In the genomic region with DNA sequence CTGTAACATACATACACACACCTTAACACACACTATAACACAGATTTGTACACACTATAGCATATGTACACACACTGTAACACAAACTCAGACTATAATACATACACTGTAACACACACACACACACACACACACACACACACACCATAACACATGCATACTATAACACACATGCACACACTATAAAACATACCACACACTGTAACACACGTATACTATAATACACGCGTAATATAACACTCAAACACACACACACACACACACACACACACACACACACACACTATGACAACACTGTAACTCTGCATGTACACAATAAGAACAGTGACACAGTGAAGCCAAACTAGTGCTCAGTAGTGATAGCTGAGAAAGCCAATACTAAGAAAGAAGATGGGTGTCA, we compare ENCODE assay signal across 21 mouse cellular contexts.
DNase-seq lines count a peak whose midpoint lies in the region; ATAC-seq and TF ChIP-seq lines count a peak whose summit lies in the region.
"Had no signal": no experiment of that assay in that cellular context is flagged by ENCODE, and none has a peak within 500 bp of the region (broad histone marks: within the 10 kb centered on the region; RNA-seq: fewer than 3 reads in every experiment).

No protein-coding gene starts in this region.

- no peaks in the 10 kb centered on the region for H3K9me3 ChIP-seq in kidney, embryonic 15.5 days (replicated peaks)
- no peaks in the 10 kb centered on the region for H3K9me3 ChIP-seq in stomach, embryonic 15.5 days
- H3K9me3 ChIP-seq in stomach, postnatal 0 days (ENCODE audit: control insufficient read depth, low read length) = no peaks in the 10 kb centered on the region
- H3K9me3 ChIP-seq in limb, embryonic 15.5 days = no peaks in the 10 kb centered on the region
- H3K9me3 ChIP-seq: heart, embryonic 15.5 days; limb, embryonic 13.5 days; megakaryocyte, embryonic 14.5 days had no signal

- no peak overlapping the region for H3K4me3 ChIP-seq in kidney, embryonic 15.5 days (replicated peaks)
- H3K4me3 ChIP-seq in stomach, embryonic 15.5 days (replicated peaks) = no peak overlapping the region
- H3K4me3 ChIP-seq in stomach, postnatal 0 days (ENCODE audit: low read depth, low read length) = no peak overlapping the region
- H3K4me3 ChIP-seq in limb, embryonic 15.5 days = no peak overlapping the region
- H3K4me3 ChIP-seq: erythroblast, embryonic 14.5 days; heart, embryonic 15.5 days; limb, embryonic 13.5 days; megakaryocyte, embryonic 14.5 days; myocyte had no signal

- H3K27me3 ChIP-seq in kidney, embryonic 15.5 days = no peaks in the 10 kb centered on the region
- no peaks in the 10 kb centered on the region for H3K27me3 ChIP-seq in stomach, embryonic 15.5 days (replicated peaks)
- H3K27me3 ChIP-seq in stomach, postnatal 0 days (ENCODE audit: control insufficient read depth, insufficient read depth, low read length) = no peaks in the 10 kb centered on the region
- H3K27me3 ChIP-seq in limb, embryonic 15.5 days = no peaks in the 10 kb centered on the region
- H3K27me3 ChIP-seq: heart, embryonic 15.5 days; limb, embryonic 13.5 days; megakaryocyte, embryonic 14.5 days had no signal

- intact Hi-C loops in left cerebral cortex, postnatal 25 days (cut with DNase I) = no loop called here

- 96% methylated on average over 3 of the region's 3 CpGs for WGBS in kidney, embryonic 15.5 days
- WGBS in stomach, embryonic 15.5 days = 95% methylated on average over 3 of the region's 3 CpGs
- 98% methylated on average over 3 of the region's 3 CpGs for WGBS in stomach, postnatal 0 days
- WGBS in limb, embryonic 15.5 days = 92% methylated on average over 3 of the region's 3 CpGs

- H3K9ac ChIP-seq in kidney, embryonic 15.5 days = no peak overlapping the region
- H3K9ac ChIP-seq in stomach, embryonic 15.5 days = no peak overlapping the region
- no peak overlapping the region for H3K9ac ChIP-seq in stomach, postnatal 0 days (ENCODE audit: low read length)
- H3K9ac ChIP-seq in limb, embryonic 15.5 days = no peak overlapping the region
- H3K9ac ChIP-seq: forebrain, postnatal 0 days; heart, embryonic 15.5 days; limb, embryonic 13.5 days had no signal

- H3K27ac ChIP-seq in kidney, embryonic 15.5 days = no peak overlapping the region
- no peak overlapping the region for H3K27ac ChIP-seq in stomach, embryonic 15.5 days
- no peak overlapping the region for H3K27ac ChIP-seq in stomach, postnatal 0 days (replicated peaks)
- H3K27ac ChIP-seq in limb, embryonic 15.5 days = no peak overlapping the region
- H3K27ac ChIP-seq: heart, embryonic 15.5 days; limb, embryonic 13.5 days had no signal

- no peak for TF ChIP-seq EP300 in stomach, postnatal 0 days (optimal IDR thresholded peaks at IDR 0.05)

- no peak overlapping the region for H3K4me2 ChIP-seq in kidney, embryonic 15.5 days
- H3K4me2 ChIP-seq in stomach, embryonic 15.5 days = no peak overlapping the region
- no peak overlapping the region for H3K4me2 ChIP-seq in stomach, postnatal 0 days (replicated peaks; ENCODE audit: low read depth)
- no peak overlapping the region for H3K4me2 ChIP-seq in limb, embryonic 15.5 days
- H3K4me2 ChIP-seq: heart, embryonic 15.5 days; limb, embryonic 13.5 days had no signal

- no peaks in the 10 kb centered on the region for H3K4me1 ChIP-seq in kidney, embryonic 15.5 days
- H3K4me1 ChIP-seq in stomach, embryonic 15.5 days = no peaks in the 10 kb centered on the region
- H3K4me1 ChIP-seq in stomach, postnatal 0 days (replicated peaks; ENCODE audit: control insufficient read depth, insufficient read depth) = no peaks in the 10 kb centered on the region
- H3K4me1 ChIP-seq in limb, embryonic 15.5 days = no peaks in the 10 kb centered on the region
- H3K4me1 ChIP-seq: heart, embryonic 15.5 days; megakaryocyte, embryonic 14.5 days had no signal

- H3K36me3 ChIP-seq in kidney, embryonic 15.5 days = no peaks in the 10 kb centered on the region
- no peaks in the 10 kb centered on the region for H3K36me3 ChIP-seq in stomach, embryonic 15.5 days
- H3K36me3 ChIP-seq in stomach, postnatal 0 days (ENCODE audit: control insufficient read depth, insufficient read depth, low read length) = no peaks in the 10 kb centered on the region
- H3K36me3 ChIP-seq in limb, embryonic 15.5 days = no peaks in the 10 kb centered on the region
- H3K36me3 ChIP-seq: heart, embryonic 15.5 days; limb, embryonic 13.5 days had no signal

- TF ChIP-seq CTCF in stomach, postnatal 0 days (IDR thresholded peaks at IDR 0.05; ENCODE audit: low read depth) = no peak

- DNase-seq in kidney, adult 18-20 months = no peak
- no peak for DNase-seq in stomach, postnatal 0 days (ENCODE audit: low spot score)
- no peak for DNase-seq in layer of hippocampus, postnatal 10 days (ENCODE audit: low spot score in 2 of 2)
- DNase-seq in left cerebral cortex, postnatal 25 days (ENCODE audit: low spot score in 2 of 2) = no peak
- DNase-seq: cerebellum, adult 2 months; cerebellum, postnatal 36 days; forebrain, postnatal 0 days; gastrocnemius, postnatal 36 days; heart, postnatal 4 days; kidney, adult 11 months; kidney, postnatal 10 days; lung, adult 18-20 months; thymus, postnatal 36 days had no signal

- 0 out of 2 replicates have a peak, but pooled peaks have one; percentile 49 for ATAC-seq in kidney, embryonic 15.5 days (replicated peaks; ENCODE audit: low FRiP score)
- ATAC-seq in stomach, embryonic 15.5 days (ENCODE audit: insufficient read depth, low FRiP score, low read depth) = 0 out of 2 replicates have a peak, but pooled peaks have one; percentile 18
- no peak for ATAC-seq in stomach, postnatal 0 days (ENCODE audit: low FRiP score, low TSS enrichment)
- ATAC-seq in limb, embryonic 15.5 days (ENCODE audit: insufficient number of reproducible peaks, low FRiP score, low TSS enrichment, low read depth) = 0 out of 2 replicates have a peak, but pooled peaks have one; percentile 58
- ATAC-seq: forebrain, postnatal 0 days had no signal
